Mouse (Mus musculus): Measurements from ENCODE around the gene Tmtc1.

The Tmtc1 gene

DNA sequence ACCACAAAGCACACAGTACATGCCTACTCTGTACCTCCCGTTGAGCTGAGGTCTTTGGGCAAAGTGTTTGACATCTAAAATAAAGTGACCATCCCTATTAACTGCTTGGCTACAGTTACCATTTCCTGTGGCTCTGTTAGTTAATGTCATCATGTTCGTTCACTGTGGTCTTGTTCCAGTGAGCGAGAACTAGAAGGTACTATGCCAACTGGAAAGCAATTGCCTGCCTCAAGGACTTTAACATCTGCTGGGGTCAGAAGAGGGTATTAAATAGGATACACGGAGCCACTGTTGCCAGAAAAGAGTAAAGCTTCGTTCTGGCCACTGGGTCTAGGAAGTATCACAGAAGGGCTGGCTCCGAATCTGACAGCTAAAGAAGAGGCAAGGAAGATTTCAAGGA is 23.8 kb downstream of the Tmtc1 start:
- DNase-seq (ENCODE audit: low read depth, low spot score): no peak

- DNase-seq (ENCODE audit: low read depth, low spot score): no peak
These were observed 27.6 kb downstream of the Tmtc1 start for GRCm38 (mm10) chr6:148416597-148416996.

DNA sequence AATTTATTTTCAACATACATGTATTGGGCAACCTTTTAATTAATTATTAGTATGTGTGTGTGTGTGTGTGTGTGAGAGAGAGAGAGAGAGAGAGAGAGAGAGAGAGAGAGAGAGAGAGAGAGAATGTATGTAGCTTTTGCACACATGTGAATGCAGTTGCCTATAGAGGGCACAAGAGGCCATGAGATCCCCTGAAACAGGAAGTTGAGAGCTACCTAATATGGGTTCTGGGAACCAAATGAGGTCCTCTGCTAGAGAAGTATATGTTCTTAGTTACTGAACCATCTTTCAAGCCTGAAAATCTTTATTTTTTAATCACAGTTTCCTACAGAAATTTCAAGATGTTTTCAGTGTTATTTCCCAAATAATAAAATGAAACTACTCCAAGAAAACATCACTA is 30.6 kb downstream of the Tmtc1 start:
- no peak for DNase-seq (ENCODE audit: low read depth, low spot score)

- no peak for DNase-seq (ENCODE audit: low read depth, low spot score)
These were observed 37.2 kb downstream of the Tmtc1 start for GRCm38 (mm10) chr6:148406792-148407490.

DNA sequence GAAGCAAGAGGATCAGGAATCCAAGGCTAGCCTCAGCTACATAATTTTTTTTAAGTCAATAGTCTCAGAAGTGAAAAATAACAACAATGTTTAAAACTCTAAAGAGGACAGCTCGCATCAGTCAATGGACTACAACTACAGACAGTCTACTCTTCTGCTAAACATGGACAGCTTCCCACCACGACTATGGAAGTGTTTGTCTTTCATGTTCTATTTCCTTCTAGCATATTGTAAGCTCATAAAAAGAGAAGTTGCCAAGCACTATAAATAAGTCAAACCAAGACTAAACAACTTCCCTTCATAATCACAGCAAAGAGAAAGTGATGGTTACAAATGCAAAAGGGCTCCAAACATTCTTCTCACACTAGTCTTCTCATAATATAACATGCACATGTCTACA is 38.6 kb downstream of the Tmtc1 start:
- no peak for DNase-seq (ENCODE audit: low read depth, low spot score)

- no peak for DNase-seq (ENCODE audit: low read depth, low spot score)
These were observed 39.7 kb downstream of the Tmtc1 start for GRCm38 (mm10) chr6:148404500-148404899.

GRCm38 (mm10) chr6:148403761-148404160 is 40.4 kb downstream of the Tmtc1 start:
- no peak for DNase-seq (ENCODE audit: low read depth, low spot score)

GRCm38 (mm10) chr6:148401031-148401430 is 43.2 kb downstream of the Tmtc1 start:
- DNase-seq (ENCODE audit: low read depth, low spot score): no peak

DNA sequence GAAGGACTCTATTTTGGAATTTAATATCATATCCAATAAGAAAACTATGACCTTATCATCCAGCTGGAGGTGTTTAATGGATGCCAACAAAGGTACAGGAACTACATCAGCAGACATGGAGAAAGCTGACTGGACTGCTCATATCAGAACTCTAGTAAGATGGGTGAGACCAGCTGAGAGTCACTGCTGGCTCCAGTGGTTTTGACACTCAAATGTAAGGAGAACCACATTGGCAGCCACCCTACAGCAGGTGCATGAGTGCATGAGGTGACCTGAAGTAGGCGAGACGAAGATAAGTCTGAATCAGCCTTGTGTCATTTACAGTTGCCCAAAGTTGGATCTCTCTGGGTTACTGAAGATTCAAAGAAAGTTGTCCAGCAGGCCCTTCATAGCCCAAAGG is 44.6 kb downstream of the Tmtc1 start:
- DNase-seq (ENCODE audit: low read depth, low spot score): no peak

DNA sequence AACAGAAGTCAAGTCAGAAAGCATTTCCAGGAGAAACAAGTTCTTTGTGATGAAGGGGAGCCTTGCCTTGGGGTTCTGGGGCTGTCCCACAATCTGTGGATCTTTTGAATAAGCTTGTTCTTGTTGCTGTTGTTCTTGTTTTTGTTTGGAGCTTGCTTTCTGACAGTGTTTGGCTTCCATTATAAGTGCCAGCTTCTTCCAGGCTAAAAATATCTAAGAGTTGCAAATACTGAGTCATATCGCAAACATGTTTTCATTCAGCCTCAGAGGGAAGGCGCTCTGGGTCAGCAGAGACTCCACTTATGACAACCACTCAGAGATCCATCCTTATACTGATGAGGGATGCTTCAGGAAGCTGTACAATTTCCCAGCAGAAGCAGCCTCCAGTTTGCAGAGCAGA is 45.3 kb downstream of the Tmtc1 start:
- DNase-seq (ENCODE audit: low read depth, low spot score): no peak

DNA sequence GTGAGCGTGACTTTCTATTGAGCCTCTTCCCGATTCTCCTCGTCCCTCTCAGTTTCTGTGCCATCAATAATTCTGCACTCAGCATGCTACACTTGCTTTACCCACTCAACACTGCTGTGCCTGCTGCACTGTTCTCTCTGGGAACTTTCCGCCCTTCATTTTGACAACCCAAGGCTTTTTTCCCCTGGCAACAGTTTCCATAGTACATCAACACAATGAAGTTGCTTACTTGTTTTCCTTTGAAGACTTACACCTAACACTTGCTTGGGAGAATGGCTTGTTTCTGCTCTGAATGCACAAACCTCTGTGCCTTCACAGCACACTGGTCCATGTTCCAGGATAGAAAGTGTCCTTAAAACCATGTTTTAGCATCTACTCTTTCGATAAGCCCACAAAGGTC is 46.9 kb downstream of the Tmtc1 start:
- no peak for DNase-seq (ENCODE audit: low read depth, low spot score)

DNA sequence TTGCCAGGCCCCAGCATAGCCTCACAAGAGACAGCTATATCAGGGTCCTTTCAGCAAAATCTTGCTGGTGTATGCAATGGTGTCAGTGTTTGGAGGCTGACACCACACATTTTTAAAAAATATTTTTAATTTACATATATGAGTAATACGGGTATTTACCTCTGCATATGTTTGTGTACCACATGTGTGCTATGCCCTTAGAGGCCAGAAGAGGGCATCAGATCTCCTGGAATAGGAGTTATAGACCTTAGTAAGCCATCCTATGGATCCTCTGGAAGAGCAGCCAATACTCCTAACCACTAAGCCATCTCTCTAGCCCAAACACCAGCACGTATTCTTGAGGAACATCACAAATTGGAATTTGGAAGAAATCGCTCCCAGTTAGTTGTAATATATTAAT is 48.9 kb downstream of the Tmtc1 start:
- DNase-seq (ENCODE audit: low read depth, low spot score): no peak

DNA sequence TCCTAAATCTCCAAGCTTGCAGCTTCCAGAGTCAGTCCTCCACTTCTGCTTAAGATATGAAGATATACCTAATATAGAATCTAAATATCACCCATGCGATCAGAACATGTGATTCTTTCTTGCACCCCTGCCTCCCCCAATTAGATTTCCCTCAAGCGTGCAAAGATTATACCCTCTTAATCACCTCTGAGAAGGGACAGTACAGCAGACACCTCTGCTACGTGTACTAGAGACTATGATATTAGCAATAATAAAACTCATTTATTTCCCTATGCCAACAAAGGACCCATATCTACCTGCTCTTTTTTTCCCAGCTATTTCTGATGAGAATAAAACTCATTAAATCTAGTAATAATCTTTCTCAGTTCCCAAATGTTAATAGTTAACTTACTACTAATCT is 49.9 kb downstream of the Tmtc1 start:
- no peak for DNase-seq (ENCODE audit: low read depth, low spot score)

DNA sequence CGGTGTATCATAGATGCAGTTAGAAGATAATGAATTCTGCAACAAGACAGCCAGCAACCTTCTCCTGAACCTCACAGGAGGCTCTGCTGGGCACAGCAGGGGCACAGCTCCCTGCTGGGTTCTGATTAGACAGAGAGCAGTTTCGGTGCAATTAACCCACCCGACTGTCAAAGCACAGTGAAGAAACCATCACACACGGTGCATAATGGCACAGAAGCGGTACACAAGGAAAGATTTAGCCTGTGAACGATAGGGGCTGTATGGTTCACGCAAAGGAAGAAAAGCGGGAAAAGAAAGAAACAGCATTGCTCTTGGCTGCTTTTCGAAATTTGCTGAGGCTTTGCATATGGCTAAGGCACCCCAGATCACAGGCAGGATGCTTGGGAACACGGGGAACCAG is 52.0 kb downstream of the Tmtc1 start:
- DNase-seq (ENCODE audit: low read depth, low spot score): no peak

GRCm38 (mm10) chr6:148391286-148391685 is 52.9 kb downstream of the Tmtc1 start:
- DNase-seq (ENCODE audit: low read depth, low spot score): no peak

DNA sequence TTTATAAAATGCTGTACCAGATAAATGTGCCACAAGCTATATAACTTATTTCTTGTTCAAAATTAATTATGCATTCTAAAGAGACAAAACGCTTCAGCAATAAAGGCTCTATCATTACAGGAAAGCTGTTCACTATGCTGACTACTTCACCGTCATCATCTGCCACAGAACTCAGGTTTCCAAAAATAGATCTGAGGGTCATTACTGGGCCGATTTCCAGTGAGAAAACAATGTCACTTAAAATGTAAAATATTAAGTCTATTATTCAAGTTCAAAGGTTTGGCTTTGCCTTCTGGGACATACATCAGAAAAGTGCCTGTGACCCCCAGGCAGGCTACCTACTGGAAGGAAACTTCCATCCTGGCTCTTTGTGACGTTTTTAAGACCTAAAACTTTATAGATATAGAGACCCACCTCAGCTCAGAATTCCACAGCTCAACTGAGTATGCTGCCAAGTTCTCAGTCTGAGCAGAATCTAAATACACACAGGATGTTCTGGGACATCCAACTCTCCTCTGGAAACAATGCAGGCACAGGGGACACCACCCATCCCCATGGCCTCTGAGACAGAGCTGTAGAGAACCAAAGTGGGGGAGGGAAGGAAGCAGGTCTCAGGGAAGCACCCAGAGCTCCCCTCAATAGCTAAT is 53.4 kb downstream of the Tmtc1 start:
- DNase-seq (ENCODE audit: low read depth, low spot score): no peak

- DNase-seq (ENCODE audit: low read depth, low spot score): no peak
These were observed 56.2 kb downstream of the Tmtc1 start for GRCm38 (mm10) chr6:148387990-148388389.

- DNase-seq (ENCODE audit: low read depth, low spot score): no peak
These were observed 59.9 kb downstream of the Tmtc1 start for GRCm38 (mm10) chr6:148384111-148384895.

- DNase-seq (ENCODE audit: low read depth, low spot score): no peak
These were observed 62.9 kb downstream of the Tmtc1 start for GRCm38 (mm10) chr6:148381163-148381782.

DNA sequence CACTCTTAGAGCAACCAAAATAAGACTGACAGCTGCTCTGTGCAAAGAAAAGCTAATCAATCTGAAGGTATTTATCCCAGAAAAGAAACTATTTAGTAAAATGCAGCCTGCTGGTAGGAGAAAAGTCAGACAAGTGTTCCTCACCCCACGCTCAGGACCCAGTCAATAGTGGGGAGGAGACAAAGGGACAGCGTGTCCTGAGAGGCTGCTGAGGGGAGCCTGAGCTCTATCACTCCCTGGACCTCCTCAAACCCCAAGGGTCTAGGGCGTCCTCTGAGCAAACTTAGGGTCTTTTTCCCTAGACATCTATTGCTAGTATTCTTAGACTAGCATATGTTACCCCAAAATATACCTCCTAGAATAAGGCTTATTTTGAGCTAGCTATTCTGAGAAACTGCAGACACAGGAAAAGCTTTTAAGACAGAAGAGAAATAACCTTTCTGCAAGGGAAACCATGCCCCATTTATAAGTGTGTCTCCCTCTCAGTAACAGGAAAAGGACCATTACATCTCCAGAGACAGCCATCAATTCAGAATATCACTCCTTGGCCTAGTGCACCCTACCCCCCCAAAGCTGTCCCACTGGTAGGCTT is 68.5 kb downstream of the Tmtc1 start:
- no peak for DNase-seq (ENCODE audit: low read depth, low spot score)

- no peak for DNase-seq (ENCODE audit: low read depth, low spot score)
These were observed 69.2 kb downstream of the Tmtc1 start for GRCm38 (mm10) chr6:148375015-148375414.

DNA sequence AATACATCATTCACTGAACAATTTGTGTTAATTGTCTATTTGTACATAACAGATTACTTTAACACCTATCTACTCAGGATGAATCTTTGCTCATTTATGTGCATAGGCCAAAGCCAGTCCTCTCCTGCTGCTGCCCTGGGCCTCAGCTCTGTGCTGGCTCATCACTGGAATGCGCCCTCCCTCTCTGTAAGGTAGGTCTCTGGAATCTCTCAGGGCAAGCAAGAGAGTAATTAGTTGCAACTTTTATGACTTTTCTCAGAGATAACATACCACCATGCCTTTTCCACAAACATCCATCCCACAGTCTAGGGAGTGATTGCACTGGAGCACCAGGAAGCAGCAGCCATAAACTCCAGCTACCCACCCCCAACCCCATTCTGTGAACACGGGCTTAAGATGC is 70.7 kb downstream of the Tmtc1 start:
- no peak for DNase-seq (ENCODE audit: low read depth, low spot score)
